Mouse (Mus musculus): ENCODE measurements around the gene Cps1. TPM values are rescaled to one million over a fixed set of nuclear protein-coding genes. Genes with fewer than 3 reads are reported as not detected.

Gene Cps1
- polyA plus RNA-seq (2011; ENCODE audit: insufficient read depth, insufficient read length, low read depth, missing spikeins) = not detected in 2 replicates

GRCm38 (mm10) chr1:67122797-67123196 is at the start of gene Cps1:
Cps1 (plus strand) TSS chr1:67123026.
- H3K36me3 ChIP-seq (ENCODE audit: control insufficient read depth, insufficient read depth, low read length, poor library complexity, severe bottlenecking) = no peaks in the 10 kb centered on the region
- no peak within 1 kb of the TSS for H3K4me3 ChIP-seq (ENCODE audit: low read depth, low read length)
- H3K27ac ChIP-seq (ENCODE audit: insufficient read depth, low read length) = no peak within 1 kb of the TSS
- H3K4me1 ChIP-seq (ENCODE audit: control insufficient read depth, insufficient read depth, low read length) = no peaks in the 10 kb centered on the region
- no peak within 1 kb of the TSS for H3K9ac ChIP-seq (ENCODE audit: low read depth, poor library complexity, severe bottlenecking)
- no peaks in the 10 kb centered on the region for H3K27me3 ChIP-seq (ENCODE audit: control insufficient read depth, insufficient read depth, low read length, poor library complexity, severe bottlenecking)
- TF ChIP-seq POLR2A (IDR thresholded peaks at IDR 0.05; ENCODE audit: insufficient read depth, low read length) (no peak), EP300 (IDR thresholded peaks at IDR 0.05; ENCODE audit: insufficient read depth, low read depth, low read length) (no peak), CTCF (IDR thresholded peaks at IDR 0.05; ENCODE audit: low read depth, low read length) (no peak)
- no peaks in the 10 kb centered on the region for H3K9me3 ChIP-seq (replicated peaks; ENCODE audit: control insufficient read depth, insufficient read depth, low read length, poor library complexity, severe bottlenecking)

GRCm38 (mm10) chr1:67077739-67078138 is 45.1 kb upstream of the Cps1 start:
- Histone ChIP-seq H3K27me3 (ENCODE audit: control insufficient read depth, insufficient read depth, low read length, poor library complexity, severe bottlenecking) (no peaks in the 10 kb centered on the region), H3K4me3 (ENCODE audit: low read depth, low read length) (no peak overlapping the region), H3K9me3 (replicated peaks; ENCODE audit: control insufficient read depth, insufficient read depth, low read length, poor library complexity, severe bottlenecking) (no peaks in the 10 kb centered on the region), H3K4me1 (ENCODE audit: control insufficient read depth, insufficient read depth, low read length) (no peaks in the 10 kb centered on the region), H3K36me3 (ENCODE audit: control insufficient read depth, insufficient read depth, low read length, poor library complexity, severe bottlenecking) (no peaks in the 10 kb centered on the region), H3K27ac (ENCODE audit: insufficient read depth, low read length) (no peak overlapping the region), H3K9ac (ENCODE audit: low read depth, poor library complexity, severe bottlenecking) (no peak overlapping the region)
- TF ChIP-seq CTCF (IDR thresholded peaks at IDR 0.05; ENCODE audit: low read depth, low read length) = no peak
- TF ChIP-seq EP300 (IDR thresholded peaks at IDR 0.05; ENCODE audit: insufficient read depth, low read depth, low read length) = no peak
- no peak for TF ChIP-seq POLR2A (IDR thresholded peaks at IDR 0.05; ENCODE audit: insufficient read depth, low read length)

- Histone ChIP-seq H3K4me3 (ENCODE audit: low read depth, low read length) (no peak overlapping the region), H3K9ac (ENCODE audit: low read depth, poor library complexity, severe bottlenecking) (no peak overlapping the region), H3K27me3 (ENCODE audit: control insufficient read depth, insufficient read depth, low read length, poor library complexity, severe bottlenecking) (no peaks in the 10 kb centered on the region), H3K27ac (ENCODE audit: insufficient read depth, low read length) (no peak overlapping the region), H3K9me3 (replicated peaks; ENCODE audit: control insufficient read depth, insufficient read depth, low read length, poor library complexity, severe bottlenecking) (no peaks in the 10 kb centered on the region), H3K4me1 (ENCODE audit: control insufficient read depth, insufficient read depth, low read length) (no peaks in the 10 kb centered on the region), H3K36me3 (ENCODE audit: control insufficient read depth, insufficient read depth, low read length, poor library complexity, severe bottlenecking) (no peaks in the 10 kb centered on the region)
- TF ChIP-seq EP300 (IDR thresholded peaks at IDR 0.05; ENCODE audit: insufficient read depth, low read depth, low read length) (no peak), CTCF (IDR thresholded peaks at IDR 0.05; ENCODE audit: low read depth, low read length) (no peak), POLR2A (IDR thresholded peaks at IDR 0.05; ENCODE audit: insufficient read depth, low read length) (no peak)
Measured at GRCm38 (mm10) chr1:67078666-67079065, 44.2 kb upstream of the Cps1 start.

GRCm38 (mm10) chr1:67079146-67079545 is 43.7 kb upstream of the Cps1 start:
- H3K4me3 ChIP-seq (ENCODE audit: low read depth, low read length) = no peak overlapping the region
- no peaks in the 10 kb centered on the region for H3K4me1 ChIP-seq (ENCODE audit: control insufficient read depth, insufficient read depth, low read length)
- no peaks in the 10 kb centered on the region for H3K9me3 ChIP-seq (replicated peaks; ENCODE audit: control insufficient read depth, insufficient read depth, low read length, poor library complexity, severe bottlenecking)
- no peaks in the 10 kb centered on the region for H3K36me3 ChIP-seq (ENCODE audit: control insufficient read depth, insufficient read depth, low read length, poor library complexity, severe bottlenecking)
- H3K9ac ChIP-seq (ENCODE audit: low read depth, poor library complexity, severe bottlenecking) = no peak overlapping the region
- H3K27me3 ChIP-seq (ENCODE audit: control insufficient read depth, insufficient read depth, low read length, poor library complexity, severe bottlenecking) = no peaks in the 10 kb centered on the region
- H3K27ac ChIP-seq (ENCODE audit: insufficient read depth, low read length) = no peak overlapping the region
- TF ChIP-seq CTCF (IDR thresholded peaks at IDR 0.05; ENCODE audit: low read depth, low read length) (no peak), POLR2A (IDR thresholded peaks at IDR 0.05; ENCODE audit: insufficient read depth, low read length) (no peak)

GRCm38 (mm10) chr1:67092473-67092872 is 30.4 kb upstream of the Cps1 start:
- no peak overlapping the region for H3K27ac ChIP-seq (ENCODE audit: insufficient read depth, low read length)
- H3K4me1 ChIP-seq (ENCODE audit: control insufficient read depth, insufficient read depth, low read length) = no peaks in the 10 kb centered on the region
- no peaks in the 10 kb centered on the region for H3K36me3 ChIP-seq (ENCODE audit: control insufficient read depth, insufficient read depth, low read length, poor library complexity, severe bottlenecking)
- no peak overlapping the region for H3K4me3 ChIP-seq (ENCODE audit: low read depth, low read length)
- no peak overlapping the region for H3K9ac ChIP-seq (ENCODE audit: low read depth, poor library complexity, severe bottlenecking)
- H3K27me3 ChIP-seq (ENCODE audit: control insufficient read depth, insufficient read depth, low read length, poor library complexity, severe bottlenecking) = no peaks in the 10 kb centered on the region
- H3K9me3 ChIP-seq (replicated peaks; ENCODE audit: control insufficient read depth, insufficient read depth, low read length, poor library complexity, severe bottlenecking) = no peaks in the 10 kb centered on the region
- no peak for TF ChIP-seq EP300 (IDR thresholded peaks at IDR 0.05; ENCODE audit: insufficient read depth, low read depth, low read length)
- no peak for TF ChIP-seq CTCF (IDR thresholded peaks at IDR 0.05; ENCODE audit: low read depth, low read length)
- TF ChIP-seq POLR2A (IDR thresholded peaks at IDR 0.05; ENCODE audit: insufficient read depth, low read length) = no peak

- no peak overlapping the region for H3K27ac ChIP-seq (ENCODE audit: insufficient read depth, low read length)
- no peaks in the 10 kb centered on the region for H3K9me3 ChIP-seq (replicated peaks; ENCODE audit: control insufficient read depth, insufficient read depth, low read length, poor library complexity, severe bottlenecking)
- no peaks in the 10 kb centered on the region for H3K27me3 ChIP-seq (ENCODE audit: control insufficient read depth, insufficient read depth, low read length, poor library complexity, severe bottlenecking)
- TF ChIP-seq POLR2A (IDR thresholded peaks at IDR 0.05; ENCODE audit: insufficient read depth, low read length) = no peak
- no peak for TF ChIP-seq EP300 (IDR thresholded peaks at IDR 0.05; ENCODE audit: insufficient read depth, low read depth, low read length)
- no peak for TF ChIP-seq CTCF (IDR thresholded peaks at IDR 0.05; ENCODE audit: low read depth, low read length)
- no peaks in the 10 kb centered on the region for H3K36me3 ChIP-seq (ENCODE audit: control insufficient read depth, insufficient read depth, low read length, poor library complexity, severe bottlenecking)
- no peaks in the 10 kb centered on the region for H3K4me1 ChIP-seq (ENCODE audit: control insufficient read depth, insufficient read depth, low read length)
- no peak overlapping the region for H3K9ac ChIP-seq (ENCODE audit: low read depth, poor library complexity, severe bottlenecking)
- no peak overlapping the region for H3K4me3 ChIP-seq (ENCODE audit: low read depth, low read length)
Measured at GRCm38 (mm10) chr1:67099215-67099614, 23.6 kb upstream of the Cps1 start.

All from ES-Bruce4 (cell line).